Comparison of ENCODE assay signal across 13 mouse cellular contexts in genomic region chr10:5573328-5573727, GRCm38 (mm10). TPM values are rescaled to one million over a fixed set of nuclear protein-coding genes. Genes with fewer than 3 reads are reported as not detected.
A peak's percentile ranks its signal among the peaks of the same experiment; 100 is the strongest.
DNase-seq lines count a peak whose midpoint lies in the region; ATAC-seq and TF ChIP-seq lines count a peak whose summit lies in the region.
"Had no signal": no experiment of that assay in that cellular context is flagged by ENCODE, and none has a peak within 500 bp of the region (broad histone marks: within the 10 kb centered on the region; RNA-seq: fewer than 3 reads in every experiment).

No protein-coding gene starts in this region.

- no peaks in the 10 kb centered on the region for H3K36me3 ChIP-seq in liver, embryonic 14.5 days (replicated peaks; ENCODE audit: control insufficient read depth, insufficient read depth, low read depth)
- H3K36me3 ChIP-seq: limb, embryonic 10.5 days had no signal

- H3K4me3 ChIP-seq in lung, adult 2 months (replicated peaks; ENCODE audit: extremely low read depth, low read depth, low read length) = no peak overlapping the region
- H3K4me3 ChIP-seq in liver, embryonic 14.5 days (ENCODE audit: insufficient read depth in 1 of 2, low read depth in 2 of 2, low read length in 2 of 2) = no peak overlapping the region
- H3K4me3 ChIP-seq: erythroblast, embryonic 14.5 days; limb, embryonic 10.5 days had no signal

- H3K9me3 ChIP-seq in liver, embryonic 14.5 days (ENCODE audit: control insufficient read depth, low read length) = no peaks in the 10 kb centered on the region
- H3K9me3 ChIP-seq: limb, embryonic 10.5 days had no signal

- TF ChIP-seq CTCF in lung, adult 2 months (IDR thresholded peaks at IDR 0.05; ENCODE audit: insufficient read depth, low read length) = 0 out of 2 replicates have a peak, but pooled peaks have one; percentile 6
- peak; percentile 55 for TF ChIP-seq CTCF in liver, embryonic 14.5 days (IDR thresholded peaks at IDR 0.05; ENCODE audit: low read depth)

- H3K4me2 ChIP-seq in liver, embryonic 14.5 days (ENCODE audit: low read depth) = no peak overlapping the region
- H3K4me2 ChIP-seq: hindbrain, embryonic 14.5 days; midbrain, embryonic 11.5 days had no signal

- no peak for ATAC-seq in liver, embryonic 14.5 days (ENCODE audit: insufficient read depth)

- peaks cover 5% of the 10 kb centered on the region; the same call in 1 of the 2 replicates for H3K4me1 ChIP-seq in lung, adult 2 months (ENCODE audit: control insufficient read depth, insufficient read depth, low read length)
- no peaks in the 10 kb centered on the region for H3K4me1 ChIP-seq in liver, embryonic 14.5 days (replicated peaks; ENCODE audit: control insufficient read depth in 2 of 2, insufficient read depth in 2 of 2, low read length in 1 of 2)
- H3K4me1 ChIP-seq: limb, embryonic 10.5 days had no signal

- TF ChIP-seq EP300 in liver, embryonic 14.5 days (IDR thresholded peaks at IDR 0.05; ENCODE audit: low read depth) = no peak

- 69% methylated on average over 2 of the region's 2 CpGs for WGBS in lung, adult 2 months
- 56% methylated on average over 2 of the region's 2 CpGs for WGBS in liver, embryonic 14.5 days (ENCODE audit: insufficient replicate concordance)

- no peak overlapping the region for H3K9ac ChIP-seq in liver, embryonic 14.5 days (replicated peaks)
- H3K9ac ChIP-seq: hindbrain, embryonic 14.5 days had no signal

- no peak for TF ChIP-seq POLR2A in lung, adult 2 months (IDR thresholded peaks at IDR 0.05; ENCODE audit: borderline replicate concordance, extremely low read depth, low read depth, low read length)

- H3K27ac ChIP-seq in liver, embryonic 14.5 days = no peak overlapping the region
- H3K27ac ChIP-seq: hindbrain, embryonic 14.5 days; limb, embryonic 10.5 days had no signal

- DNase-seq in lung, adult 2 months = no peak
- no peak for DNase-seq in lung, postnatal 10 days
- peak; percentile 28 to 34 for DNase-seq in B cell, adult 2 months
- DNase-seq in ES-CJ7 (ENCODE audit: low read depth, low spot score) = peak; percentile 42
- DNase-seq in liver, embryonic 14.5 days (ENCODE audit: low read depth in 3 of 3, low spot score in 3 of 3) = no peak
- no peak for DNase-seq in spleen, postnatal 14 days (ENCODE audit: low spot score in 2 of 2)
- DNase-seq in kidney, postnatal 4 days = no peak
- DNase-seq: adrenal gland, adult 2 months; kidney, adult 9 months had no signal

- no peaks in the 10 kb centered on the region for H3K27me3 ChIP-seq in liver, embryonic 14.5 days (ENCODE audit: control insufficient read depth, insufficient read depth, low read length)

RNA-seq across cellular contexts. Expression of gene Myct1, which starts 20.2 kb away (rescaled TPM):
- polyA plus RNA-seq in lung, adult 2 months (2012; rRNA removed) = 24.7 and 31.2 TPM in 2 replicates
- polyA plus RNA-seq in liver, embryonic 14.5 days (2012; rRNA removed) = 0.86 and 1.0 TPM in 2 replicates
- polyA plus RNA-seq in liver, embryonic 14.5 days (2014; fragmentation: Nextera tagmentation; extraction: Ambion mirVana) = 1.6 and 2.0 TPM in 2 replicates

RNA-seq across cellular contexts. Expression of gene Syne1, which starts 22.0 kb away (rescaled TPM):
- polyA plus RNA-seq in lung, adult 2 months (2012; rRNA removed) = 40.2 and 52.0 TPM in 2 replicates
- polyA plus RNA-seq in liver, embryonic 14.5 days (2012; rRNA removed) = 2.6 and 3.1 TPM in 2 replicates
- polyA plus RNA-seq in liver, embryonic 14.5 days (2014; fragmentation: Nextera tagmentation; extraction: Ambion mirVana) = 3.1 and 3.6 TPM in 2 replicates

Comparison
In these comparisons a context has a peak if more than half of its experiments do, and no peak if none do; other contexts are left out.
1. DNase-seq: peak in B cell, adult 2 months (2 of 2) and ES-CJ7 (single experiment); none in lung, adult 2 months (single experiment), lung, postnatal 10 days (single experiment), liver, embryonic 14.5 days (0 of 3), spleen, postnatal 14 days (0 of 2) and kidney, postnatal 4 days (0 of 2).